Mouse (Mus musculus) kidney, adult 2 months (tissue): ENCODE data around the gene Cipc. TPM values are rescaled to one million over a fixed set of nuclear protein-coding genes. Genes with fewer than 3 reads are reported as not detected.

ENCODE experiments used
- DNase-seq: peaks from one replicate; pipeline ENCODE4 v3.0.0; 2021
- H3K27ac ChIP-seq: fragments of 200-500 bp; 2 replicates; pipeline ENCODE4 v1.5.1; 2012; ENCODE audit warnings: low read depth, low read length, control low read depth, inconsistent platforms; ENCODE audit not compliant: insufficient read depth
- H3K27me3 ChIP-seq: fragments of 200-500 bp; replicated peaks from 2 replicates; pipeline ENCODE4 v1.6.1; 2012; ENCODE audit warnings: mild to moderate bottlenecking, moderate library complexity, low read length, inconsistent platforms; ENCODE audit not compliant: control insufficient read depth, insufficient read depth
- H3K36me3 ChIP-seq: fragments of 200-500 bp; 2 replicates; pipeline ENCODE4 v1.6.1; 2012; ENCODE audit warnings: mild to moderate bottlenecking, moderate library complexity, low read length, inconsistent platforms; ENCODE audit not compliant: control insufficient read depth, insufficient read depth
- H3K4me1 ChIP-seq: fragments of 200-500 bp; 2 replicates; pipeline ENCODE4 v1.6.1; 2011; ENCODE audit warnings: low read length; ENCODE audit not compliant: control insufficient read depth, insufficient read depth
- H3K4me3 ChIP-seq: fragments of 200-500 bp; 2 replicates; pipeline ENCODE4 v1.5.1; 2011; ENCODE audit warnings: mild to moderate bottlenecking, low read depth, low read length, control low read depth; ENCODE audit not compliant: insufficient read depth
- CTCF ChIP-seq: fragments of 200-500 bp; conservative IDR thresholded peaks from 2 replicates; pipeline ENCODE4 v1.5.1; 2011; ENCODE audit warnings: low read depth, mild to moderate bottlenecking, control low read depth, low read length, moderate library complexity, mixed read lengths; ENCODE audit not compliant: insufficient read depth, insufficient read length
- POLR2A ChIP-seq: fragments of 200-500 bp; IDR thresholded peaks from one replicate; pipeline ENCODE4 v1.6.1; 2011; ENCODE audit warnings: low read depth, low read length, control low read depth
- WGBS: fragments of 180-500 bp; shearing (Covaris S2); methylation state at CpG from one replicate; pipeline ENCODE4 v1.1.7; 2018; 5-methylcytosine and 5-hydroxymethylcytosine counted together
- polyA plus RNA-seq: library from polyadenylated mRNA; depleted of rRNA; stranded (reverse); fragments of >200 nt; gene quantifications from 2 replicates; pipeline ENCODE4 v1.2.3, GENCODE M21; 2012

Cipc gene
- polyA plus RNA-seq, 1 experiment, result 28.8 TPM

GRCm38 (mm10) chr12:86905876-86906275, 41.0 kb upstream of the Cipc start:
- Histone ChIP-seq H3K4me3 (no peak overlapping the region), H3K36me3 (no peaks in the 10 kb centered on the region), H3K27me3 (no peaks in the 10 kb centered on the region), H3K4me1 (peaks cover 21% of the 10 kb centered on the region; the same call in 1 of the 2 replicates), H3K27ac (no peak overlapping the region)
- WGBS, result 42% methylated on average over 7 of the region's 7 CpGs
- no peak for TF ChIP-seq CTCF
- no peak for TF ChIP-seq POLR2A
- no peak for DNase-seq

- Histone ChIP-seq H3K27me3 (no peaks in the 10 kb centered on the region), H3K4me3 (no peak overlapping the region), H3K27ac (no peak overlapping the region), H3K4me1 (peaks cover 21% of the 10 kb centered on the region; the same call in 1 of the 2 replicates), H3K36me3 (no peaks in the 10 kb centered on the region)
- no peak for TF ChIP-seq POLR2A
- TF ChIP-seq CTCF, result peak; percentile 92
- WGBS, result 2% methylated on average over 15 of the region's 15 CpGs
- peak; percentile 91 for DNase-seq
Observed at GRCm38 (mm10) chr12:86906395-86906794, 40.4 kb upstream of the Cipc start.

- Histone ChIP-seq H3K4me3 (no peak overlapping the region), H3K27me3 (no peaks in the 10 kb centered on the region), H3K4me1 (no peaks in the 10 kb centered on the region; the same call in 1 of the 2 replicates), H3K36me3 (no peaks in the 10 kb centered on the region), H3K27ac (no peak overlapping the region)
- 74% methylated on average over 10 of the region's 10 CpGs for WGBS
- no peak for DNase-seq
- no peak for TF ChIP-seq CTCF
- TF ChIP-seq POLR2A, result no peak
Observed at GRCm38 (mm10) chr12:86911482-86911931, 35.3 kb upstream of the Cipc start.

GRCm38 (mm10) chr12:86912335-86913093, 34.3 kb upstream of the Cipc start:
- no peak overlapping the region for H3K4me3 ChIP-seq
- no peaks in the 10 kb centered on the region for H3K27me3 ChIP-seq
- H3K4me1 ChIP-seq, result no peaks in the 10 kb centered on the region; the same call in 1 of the 2 replicates
- no peak overlapping the region for H3K27ac ChIP-seq
- DNase-seq, result no peak
- WGBS, result 13% methylated on average over 22 of the region's 22 CpGs
- H3K36me3 ChIP-seq, result no peaks in the 10 kb centered on the region
- TF ChIP-seq POLR2A (no peak), CTCF (no peak)

GRCm38 (mm10) chr12:86914351-86914750, 32.5 kb upstream of the Cipc start:
- WGBS, result 57% methylated on average over 2 of the region's 2 CpGs
- Histone ChIP-seq H3K4me1 (peaks cover 11% of the 10 kb centered on the region), H3K27me3 (no peaks in the 10 kb centered on the region), H3K36me3 (no peaks in the 10 kb centered on the region), H3K27ac (no peak overlapping the region), H3K4me3 (no peak overlapping the region)
- TF ChIP-seq CTCF (no peak), POLR2A (no peak)
- no peak for DNase-seq

GRCm38 (mm10) chr12:86914756-86915155, 32.1 kb upstream of the Cipc start:
- Histone ChIP-seq H3K4me1 (peaks cover 12% of the 10 kb centered on the region), H3K4me3 (no peak overlapping the region), H3K27me3 (no peaks in the 10 kb centered on the region), H3K36me3 (no peaks in the 10 kb centered on the region), H3K27ac (no peak overlapping the region)
- DNase-seq, result no peak
- no peak for TF ChIP-seq CTCF
- TF ChIP-seq POLR2A, result no peak
- WGBS, result 70% methylated on average over 6 of the region's 6 CpGs

GRCm38 (mm10) chr12:86915617-86916016, 31.2 kb upstream of the Cipc start:
- Histone ChIP-seq H3K27ac (no peak overlapping the region), H3K36me3 (no peaks in the 10 kb centered on the region), H3K27me3 (no peaks in the 10 kb centered on the region), H3K4me3 (no peak overlapping the region), H3K4me1 (peaks cover 12% of the 10 kb centered on the region)
- TF ChIP-seq POLR2A (no peak), CTCF (no peak)
- WGBS, result 83% methylated on average over 7 of the region's 7 CpGs
- DNase-seq, result no peak
